Mouse (Mus musculus) lung, adult 2 months (tissue): ENCODE measurements around the gene Fbxo6.

Experiments
- CTCF ChIP-seq: fragments of 200-500 bp; IDR thresholded peaks from 2 replicates; pipeline ENCODE4 v1.5.1; 2011; ENCODE audit warnings: mild to moderate bottlenecking, low read length, control low read depth; ENCODE audit not compliant: insufficient read depth
- POLR2A ChIP-seq: fragments of 200-500 bp; IDR thresholded peaks from 2 replicates; pipeline ENCODE4 v1.6.1; 2011; ENCODE audit warnings: low read depth, mild to moderate bottlenecking, control low read depth, low read length, borderline replicate concordance; ENCODE audit errors: extremely low read depth

GRCm38 (mm10) chr4:148182363-148182762 lies 30.4 kb upstream of the Fbxo6 start:
- TF ChIP-seq CTCF (no peak), POLR2A (no peak)
